Mouse (Mus musculus) A20 (cell line): ENCODE results near the gene Enho.
"Not testable (repeated sequence)": the region's sequence is repeated elsewhere in the genome, so short reads cannot be mapped to it uniquely, and the experiment has no call there.

Experiments
- DNase-seq: peaks from one replicate; pipeline ENCODE4 v3.0.0-alpha.2; 2011; ENCODE audit warnings: low read depth, low spot score

The Enho gene

DNA sequence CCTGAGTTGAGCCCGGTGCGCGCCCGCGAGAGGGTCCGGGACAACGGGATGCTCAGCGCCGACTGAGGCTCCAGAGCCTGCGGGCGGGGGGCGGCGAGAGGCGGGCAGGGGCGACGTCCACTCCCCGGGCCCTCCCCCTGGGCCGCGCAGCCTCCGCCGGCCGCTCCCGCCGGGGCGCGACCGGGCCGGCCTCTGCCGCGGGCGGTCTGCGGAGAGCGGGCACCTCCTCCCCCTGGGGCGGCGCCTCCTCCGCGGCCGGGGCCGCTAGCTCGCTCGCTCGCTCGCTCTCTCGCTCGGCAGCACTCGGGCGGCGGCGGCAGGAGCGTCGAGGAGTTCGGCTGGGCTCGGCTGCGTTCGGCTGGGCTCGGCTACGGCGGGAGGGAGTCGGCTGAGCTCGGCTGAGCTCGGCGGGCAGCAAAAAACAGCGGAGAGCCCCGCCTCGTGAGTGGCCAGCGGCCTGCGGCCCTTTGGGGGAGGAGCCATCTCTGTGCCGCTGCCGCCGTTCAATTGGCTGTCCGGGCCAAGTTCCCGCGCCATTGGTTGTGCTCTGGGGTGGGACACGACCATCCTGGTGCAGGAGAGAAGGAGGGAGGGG lies at the start of gene Enho:
TSS of gene Enho (minus strand) at position 412 of the 595 bp plus-strand sequence.
- DNase-seq, result peak; percentile 89

DNA sequence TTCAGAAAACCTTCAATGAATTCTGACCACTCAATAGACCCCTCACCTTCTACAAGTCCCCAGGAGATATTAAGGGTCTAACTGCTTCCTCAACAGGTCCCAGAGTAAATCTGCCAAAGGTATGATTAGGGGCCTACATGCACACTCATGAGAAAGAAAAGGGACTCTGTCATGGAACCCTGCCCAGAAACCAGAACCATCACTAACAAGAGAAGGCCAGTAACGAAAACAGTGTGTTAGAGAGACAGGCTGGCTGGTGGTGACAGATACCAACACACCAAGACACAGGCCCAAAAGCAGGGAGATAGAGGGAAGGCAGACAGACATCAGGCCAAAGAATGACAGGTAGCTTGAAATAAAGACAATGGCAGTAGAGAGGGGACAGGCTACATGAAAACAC lies 48.4 kb upstream of the Enho start:
- DNase-seq, result not testable (repeated sequence)

GRCm38 (mm10) chr4:41685882-41686492 lies 45.9 kb upstream of the Enho start:
- not testable (repeated sequence) for DNase-seq

- DNase-seq, result not testable (repeated sequence)
These were observed 44.9 kb upstream of the Enho start for GRCm38 (mm10) chr4:41684931-41685453.

DNA sequence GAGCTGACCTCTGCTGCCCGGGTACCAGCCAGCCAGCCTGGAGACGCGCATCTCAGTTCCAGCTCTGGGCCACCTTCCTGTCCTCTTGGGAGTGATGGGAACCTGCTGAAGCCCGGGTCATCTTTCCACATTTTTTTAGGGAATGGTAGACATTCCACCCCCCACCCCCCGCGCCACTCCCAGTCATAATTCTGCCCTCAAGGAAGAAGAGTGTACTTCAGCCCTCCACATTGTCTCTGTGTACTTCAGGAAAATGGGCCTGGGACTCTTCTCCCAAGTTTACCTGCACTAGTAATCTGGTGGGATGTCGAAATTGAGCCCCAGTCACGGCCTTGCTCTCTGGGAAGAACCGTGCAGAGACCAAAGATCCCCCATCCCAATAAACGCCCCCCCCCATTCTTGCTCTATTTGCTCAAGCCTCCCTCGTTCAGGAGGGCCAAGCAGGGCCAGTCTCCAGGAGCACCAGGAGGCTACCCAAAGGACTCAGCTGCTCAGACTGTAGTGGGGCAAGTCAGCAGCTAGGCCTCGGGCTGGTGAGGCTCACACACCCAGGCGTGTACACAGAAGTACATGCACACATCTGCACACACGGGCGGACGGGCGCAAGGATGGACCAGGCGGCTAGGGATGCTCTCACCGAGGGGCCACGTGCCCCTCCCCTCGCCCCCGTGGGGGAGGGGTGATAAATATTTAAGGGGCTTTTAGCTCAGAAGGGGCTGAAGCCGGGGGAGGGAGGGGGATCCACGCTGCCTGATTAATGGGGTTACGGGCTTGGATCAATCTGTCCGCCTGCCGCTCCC lies 44.2 kb upstream of the Enho start:
- not testable (repeated sequence) for DNase-seq

- not testable (repeated sequence) for DNase-seq
These were observed 43.2 kb upstream of the Enho start for GRCm38 (mm10) chr4:41683303-41683702.

- DNase-seq, result no peak
These were observed 42.7 kb upstream of the Enho start for GRCm38 (mm10) chr4:41682789-41683188.

DNA sequence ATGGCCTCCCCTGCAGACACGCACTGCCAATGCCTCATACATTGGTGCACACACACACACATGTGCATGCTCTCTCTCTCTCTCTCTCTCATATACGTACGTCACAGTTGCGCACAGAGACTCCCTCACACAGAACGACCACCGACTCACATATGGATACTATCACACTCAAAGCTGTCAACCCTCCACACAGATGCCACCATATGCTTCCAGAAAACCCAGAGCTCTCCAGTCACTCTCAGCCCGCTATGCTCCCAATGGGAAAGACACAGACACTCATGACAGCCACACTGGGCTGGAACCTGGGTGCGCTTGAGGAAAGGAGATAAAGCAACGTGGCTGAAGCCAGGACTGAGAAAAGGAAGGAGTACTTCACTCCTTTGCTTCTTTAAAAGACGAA lies 41.8 kb upstream of the Enho start:
- DNase-seq, result no peak

- no peak for DNase-seq
These were observed 41.1 kb upstream of the Enho start for GRCm38 (mm10) chr4:41681176-41681575.

DNA sequence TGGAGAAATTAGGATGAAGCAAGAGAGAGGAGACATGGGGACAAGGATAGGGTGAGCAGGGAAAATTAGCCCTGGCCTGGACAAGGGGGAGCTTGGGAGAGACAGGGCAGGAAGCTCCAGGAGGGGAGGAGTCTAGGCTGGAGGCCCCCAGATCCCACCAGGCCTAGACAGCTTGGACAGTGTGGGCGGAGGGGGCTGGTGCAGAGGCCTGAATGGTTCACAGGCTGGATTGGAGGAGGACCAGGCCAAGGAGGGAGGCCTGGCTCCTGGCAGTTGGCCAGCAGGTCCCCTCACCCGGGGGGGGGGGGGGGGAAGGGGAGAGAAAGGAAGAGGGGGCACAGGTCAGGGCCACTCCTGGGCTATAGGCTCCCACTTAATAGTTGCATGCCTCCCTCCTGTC lies 39.2 kb upstream of the Enho start:
- no peak for DNase-seq

DNA sequence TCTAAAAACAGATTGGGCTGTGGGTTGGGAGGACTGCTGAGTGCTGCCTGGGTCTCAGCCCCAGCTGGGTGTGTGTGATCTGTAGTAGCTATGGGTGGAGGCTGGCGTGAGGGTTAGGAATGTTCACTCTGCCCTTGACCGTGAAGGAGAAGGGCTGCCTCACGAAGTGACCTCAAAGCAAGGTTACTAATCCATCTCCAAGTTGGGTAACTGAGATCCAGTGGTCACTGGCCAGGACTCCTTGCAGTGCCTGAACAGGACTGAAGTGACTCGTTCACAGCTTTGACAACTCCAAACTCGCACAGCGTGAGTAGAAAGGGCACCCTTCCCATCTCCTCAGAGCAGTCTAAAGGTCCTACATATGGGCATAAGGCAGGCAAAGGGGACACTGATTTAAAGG lies 38.7 kb upstream of the Enho start:
- no peak for DNase-seq

GRCm38 (mm10) chr4:41677006-41677629 lies 37.0 kb upstream of the Enho start:
- no peak for DNase-seq

GRCm38 (mm10) chr4:41676248-41677005 lies 36.3 kb upstream of the Enho start:
- DNase-seq, result no peak

GRCm38 (mm10) chr4:41673186-41673585 lies 33.1 kb upstream of the Enho start:
- DNase-seq, result no peak

GRCm38 (mm10) chr4:41672522-41672963 lies 32.4 kb upstream of the Enho start:
- DNase-seq, result no peak

GRCm38 (mm10) chr4:41671963-41672480 lies 31.9 kb upstream of the Enho start:
- no peak for DNase-seq

GRCm38 (mm10) chr4:41671500-41671899 lies 31.4 kb upstream of the Enho start:
- no peak for DNase-seq

- DNase-seq, result no peak
These were observed 30.7 kb upstream of the Enho start for GRCm38 (mm10) chr4:41670836-41671235.

GRCm38 (mm10) chr4:41666646-41667045 lies 26.5 kb upstream of the Enho start:
- DNase-seq, result no peak

DNA sequence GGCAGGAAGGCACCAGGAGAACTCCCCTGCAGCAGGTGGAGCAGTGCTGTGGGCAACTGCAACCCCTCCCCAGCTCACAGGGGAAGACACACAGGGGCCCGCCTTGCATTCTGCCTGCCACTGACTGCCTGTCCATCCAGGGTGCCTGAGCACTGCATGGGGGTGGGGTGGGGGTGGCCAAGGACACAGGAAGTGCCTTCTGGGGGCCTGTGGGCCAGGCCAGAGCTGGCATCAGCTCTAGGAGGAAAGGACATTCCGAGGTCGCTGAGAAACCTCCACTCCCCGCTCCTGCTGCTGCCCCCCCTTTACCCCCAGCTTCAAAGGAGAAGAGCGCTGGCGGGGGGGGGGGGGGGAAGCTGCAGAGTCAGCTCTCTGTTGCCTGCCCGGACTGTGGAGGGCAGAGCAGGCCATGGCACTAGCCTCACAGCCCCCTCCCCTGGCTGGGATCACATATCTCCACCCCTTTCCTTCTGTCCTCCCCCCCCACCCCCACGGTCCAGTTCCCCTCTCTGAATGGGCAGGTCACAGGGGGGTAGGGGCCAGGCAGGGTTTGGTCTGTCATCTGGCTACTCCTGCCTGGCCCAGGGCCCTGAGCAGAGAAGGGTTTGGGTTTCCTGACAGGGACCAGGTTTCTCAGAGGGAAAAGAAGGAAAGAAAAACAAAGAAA lies 25.0 kb upstream of the Enho start:
- DNase-seq, result no peak
